Mouse (Mus musculus): ENCODE results near the gene Krtap19-2. TPM values are rescaled to one million over a fixed set of nuclear protein-coding genes. Genes with fewer than 3 reads are reported as not detected.

Krtap19-2 gene
- polyA plus RNA-seq, 1 experiment from 2014 or later: not detected

GRCm38 (mm10) chr16:88864887-88865407 is 9.1 kb downstream of the Krtap19-2 start:
- WGBS: 82% methylated on average over 4 of the region's 4 CpGs

GRCm38 (mm10) chr16:88851450-88851849 is 22.6 kb downstream of the Krtap19-2 start:
- ATAC-seq (ENCODE audit: low FRiP score, low TSS enrichment) (no peak), DNase-seq (ENCODE audit: low spot score) (no peak)
- H3K4me2 ChIP-seq (replicated peaks; ENCODE audit: low read depth): no peak overlapping the region
- H3K9me3 ChIP-seq (ENCODE audit: control insufficient read depth, low read length): no peaks in the 10 kb centered on the region
- no peak overlapping the region for H3K4me3 ChIP-seq (ENCODE audit: low read depth, low read length)
- no peak overlapping the region for H3K27ac ChIP-seq (replicated peaks)
- H3K4me1 ChIP-seq (replicated peaks; ENCODE audit: control insufficient read depth, insufficient read depth): no peaks in the 10 kb centered on the region
- no peaks in the 10 kb centered on the region for H3K27me3 ChIP-seq (ENCODE audit: control insufficient read depth, insufficient read depth, low read length)
- TF ChIP-seq CTCF (IDR thresholded peaks at IDR 0.05; ENCODE audit: low read depth) (peak; percentile 75), EP300 (optimal IDR thresholded peaks at IDR 0.05) (no peak)
- H3K9ac ChIP-seq (ENCODE audit: low read length): no peak overlapping the region
- WGBS: 17% methylated on average over 5 of the region's 5 CpGs
- no peaks in the 10 kb centered on the region for H3K36me3 ChIP-seq (ENCODE audit: control insufficient read depth, insufficient read depth, low read length)

More at GRCm38 (mm10) chr16:88864887-88865407, 9.1 kb downstream of the Krtap19-2 start:
- no peak overlapping the region for H3K9ac ChIP-seq (ENCODE audit: low read length)
- no peak for ATAC-seq (ENCODE audit: low FRiP score, low TSS enrichment)
- H3K4me1 ChIP-seq (replicated peaks; ENCODE audit: control insufficient read depth, insufficient read depth): no peaks in the 10 kb centered on the region
- no peak for DNase-seq (ENCODE audit: low spot score)
- H3K4me2 ChIP-seq (replicated peaks; ENCODE audit: low read depth): no peak overlapping the region
- no peaks in the 10 kb centered on the region for H3K36me3 ChIP-seq (ENCODE audit: control insufficient read depth, insufficient read depth, low read length)
- TF ChIP-seq CTCF (IDR thresholded peaks at IDR 0.05; ENCODE audit: low read depth) (no peak), EP300 (optimal IDR thresholded peaks at IDR 0.05) (no peak)
- H3K9me3 ChIP-seq (ENCODE audit: control insufficient read depth, low read length): no peaks in the 10 kb centered on the region
- H3K27me3 ChIP-seq (ENCODE audit: control insufficient read depth, insufficient read depth, low read length): no peaks in the 10 kb centered on the region
- H3K27ac ChIP-seq (replicated peaks): no peak overlapping the region
- no peak overlapping the region for H3K4me3 ChIP-seq (ENCODE audit: low read depth, low read length)

- H3K4me3 ChIP-seq (ENCODE audit: low read depth, low read length): no peak overlapping the region
- 69% methylated on average over 4 of the region's 4 CpGs for WGBS
- no peaks in the 10 kb centered on the region for H3K9me3 ChIP-seq (ENCODE audit: control insufficient read depth, low read length)
- H3K9ac ChIP-seq (ENCODE audit: low read length): no peak overlapping the region
- ATAC-seq (ENCODE audit: low FRiP score, low TSS enrichment) (no peak), DNase-seq (ENCODE audit: low spot score) (no peak)
- H3K36me3 ChIP-seq (ENCODE audit: control insufficient read depth, insufficient read depth, low read length): no peaks in the 10 kb centered on the region
- TF ChIP-seq CTCF (IDR thresholded peaks at IDR 0.05; ENCODE audit: low read depth) (no peak), EP300 (optimal IDR thresholded peaks at IDR 0.05) (no peak)
- H3K4me2 ChIP-seq (replicated peaks; ENCODE audit: low read depth): no peak overlapping the region
- no peaks in the 10 kb centered on the region for H3K4me1 ChIP-seq (replicated peaks; ENCODE audit: control insufficient read depth, insufficient read depth)
- no peaks in the 10 kb centered on the region for H3K27me3 ChIP-seq (ENCODE audit: control insufficient read depth, insufficient read depth, low read length)
- H3K27ac ChIP-seq (replicated peaks): no peak overlapping the region
These were observed 25.5 kb downstream of the Krtap19-2 start for GRCm38 (mm10) chr16:88848558-88848957.

- Histone ChIP-seq H3K4me2 (replicated peaks; ENCODE audit: low read depth) (no peak overlapping the region), H3K4me3 (ENCODE audit: low read depth, low read length) (no peak overlapping the region), H3K9ac (ENCODE audit: low read length) (no peak overlapping the region), H3K27me3 (ENCODE audit: control insufficient read depth, insufficient read depth, low read length) (no peaks in the 10 kb centered on the region), H3K9me3 (ENCODE audit: control insufficient read depth, low read length) (no peaks in the 10 kb centered on the region), H3K4me1 (replicated peaks; ENCODE audit: control insufficient read depth, insufficient read depth) (no peaks in the 10 kb centered on the region), H3K27ac (replicated peaks) (no peak overlapping the region), H3K36me3 (ENCODE audit: control insufficient read depth, insufficient read depth, low read length) (no peaks in the 10 kb centered on the region)
- no peak for ATAC-seq (ENCODE audit: low FRiP score, low TSS enrichment)
- 89% methylated on average over 1 of the region's 1 CpGs for WGBS
- no peak for DNase-seq (ENCODE audit: low spot score)
- TF ChIP-seq CTCF (IDR thresholded peaks at IDR 0.05; ENCODE audit: low read depth): no peak
- no peak for TF ChIP-seq EP300 (optimal IDR thresholded peaks at IDR 0.05)
These were observed 26.7 kb downstream of the Krtap19-2 start for GRCm38 (mm10) chr16:88847363-88847762.

- Histone ChIP-seq H3K27ac (replicated peaks) (no peak overlapping the region), H3K36me3 (ENCODE audit: control insufficient read depth, insufficient read depth, low read length) (no peaks in the 10 kb centered on the region), H3K27me3 (ENCODE audit: control insufficient read depth, insufficient read depth, low read length) (no peaks in the 10 kb centered on the region), H3K9me3 (ENCODE audit: control insufficient read depth, low read length) (no peaks in the 10 kb centered on the region), H3K4me2 (replicated peaks; ENCODE audit: low read depth) (no peak overlapping the region), H3K4me1 (replicated peaks; ENCODE audit: control insufficient read depth, insufficient read depth) (no peaks in the 10 kb centered on the region), H3K4me3 (ENCODE audit: low read depth, low read length) (no peak overlapping the region), H3K9ac (ENCODE audit: low read length) (no peak overlapping the region)
- 58% methylated on average over 3 of the region's 3 CpGs for WGBS
- DNase-seq (ENCODE audit: low spot score): no peak
- no peak for ATAC-seq (ENCODE audit: low FRiP score, low TSS enrichment)
- TF ChIP-seq CTCF (IDR thresholded peaks at IDR 0.05; ENCODE audit: low read depth) (no peak), EP300 (optimal IDR thresholded peaks at IDR 0.05) (no peak)
These were observed 47.1 kb downstream of the Krtap19-2 start for GRCm38 (mm10) chr16:88826978-88827377.

- DNase-seq (ENCODE audit: low spot score): no peak
- Histone ChIP-seq H3K9ac (ENCODE audit: low read length) (no peak within 1 kb of the TSS), H3K27me3 (ENCODE audit: control insufficient read depth, insufficient read depth, low read length) (no peaks in the 10 kb centered on the region), H3K9me3 (ENCODE audit: control insufficient read depth, low read length) (no peaks in the 10 kb centered on the region), H3K4me1 (replicated peaks; ENCODE audit: control insufficient read depth, insufficient read depth) (no peaks in the 10 kb centered on the region), H3K36me3 (ENCODE audit: control insufficient read depth, insufficient read depth, low read length) (no peaks in the 10 kb centered on the region), H3K4me2 (replicated peaks; ENCODE audit: low read depth) (no peak within 1 kb of the TSS), H3K4me3 (ENCODE audit: low read depth, low read length) (no peak within 1 kb of the TSS), H3K27ac (replicated peaks) (no peak within 1 kb of the TSS)
- no peak for ATAC-seq (ENCODE audit: low FRiP score, low TSS enrichment)
- TF ChIP-seq CTCF (IDR thresholded peaks at IDR 0.05; ENCODE audit: low read depth): no peak
- no peak for TF ChIP-seq EP300 (optimal IDR thresholded peaks at IDR 0.05)
- 84% methylated on average over 9 of the region's 9 CpGs for WGBS
These were observed 47.9 kb downstream of the Krtap19-2 start, which contains the start of gene Krtap14 for GRCm38 (mm10) chr16:88826095-88826652. Gene Krtap14 (minus strand): TSS chr16:88826145.

All from stomach, postnatal 0 days (tissue).